Mouse (Mus musculus): ENCODE measurements around the gene 2310033P09Rik. TPM values are rescaled to one million over a fixed set of nuclear protein-coding genes. Genes with fewer than 3 reads are reported as not detected.

2310033P09Rik gene
- polyA plus RNA-seq, 1 experiment from 2014 or later = 29.2 TPM

DNA sequence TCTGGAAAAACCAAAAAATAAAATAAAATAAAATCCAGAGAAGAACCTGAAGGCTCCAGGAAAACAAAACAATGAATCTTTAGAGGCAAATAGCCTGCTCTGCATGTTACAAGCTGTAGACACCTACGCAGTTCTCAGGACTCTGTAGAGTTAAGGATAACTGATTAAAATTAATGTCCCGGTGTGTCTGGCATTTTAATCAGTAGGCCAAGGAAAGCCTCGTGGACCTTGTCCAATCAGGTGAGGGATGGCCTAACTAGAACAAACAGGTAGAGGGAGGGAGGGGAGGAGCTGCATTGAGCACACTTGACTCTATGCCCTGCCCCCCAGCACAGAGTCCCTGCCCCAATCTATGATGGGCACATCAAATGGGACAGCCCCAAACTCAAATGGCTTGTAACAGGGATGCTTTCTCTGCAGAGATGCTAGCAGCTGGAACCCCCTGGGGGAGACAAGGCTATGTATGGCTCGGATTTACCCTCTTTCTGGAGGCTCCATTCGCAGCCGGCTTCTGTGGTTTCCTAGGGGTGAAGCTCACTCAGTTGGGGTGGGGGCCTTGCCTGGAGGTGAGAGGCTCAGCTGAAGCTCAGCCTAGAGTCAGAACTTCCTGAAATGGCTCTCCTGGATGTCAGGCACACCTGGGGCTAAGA lies 33.8 kb upstream of the 2310033P09Rik start:
- no peak overlapping the region for H3K27ac ChIP-seq
- H3K27me3 ChIP-seq (replicated peaks) = peaks cover 54% of the 10 kb centered on the region
- H3K4me2 ChIP-seq = no peak overlapping the region
- peaks cover 9% of the 10 kb centered on the region for H3K4me1 ChIP-seq
- no peak for ATAC-seq (ENCODE audit: insufficient read depth, low FRiP score, low read depth)
- 53% methylated on average over 6 of the region's 6 CpGs for WGBS
- no peak overlapping the region for H3K9ac ChIP-seq
- H3K4me3 ChIP-seq (replicated peaks) = no peak overlapping the region
- no peaks in the 10 kb centered on the region for H3K36me3 ChIP-seq
- no peaks in the 10 kb centered on the region for H3K9me3 ChIP-seq

DNA sequence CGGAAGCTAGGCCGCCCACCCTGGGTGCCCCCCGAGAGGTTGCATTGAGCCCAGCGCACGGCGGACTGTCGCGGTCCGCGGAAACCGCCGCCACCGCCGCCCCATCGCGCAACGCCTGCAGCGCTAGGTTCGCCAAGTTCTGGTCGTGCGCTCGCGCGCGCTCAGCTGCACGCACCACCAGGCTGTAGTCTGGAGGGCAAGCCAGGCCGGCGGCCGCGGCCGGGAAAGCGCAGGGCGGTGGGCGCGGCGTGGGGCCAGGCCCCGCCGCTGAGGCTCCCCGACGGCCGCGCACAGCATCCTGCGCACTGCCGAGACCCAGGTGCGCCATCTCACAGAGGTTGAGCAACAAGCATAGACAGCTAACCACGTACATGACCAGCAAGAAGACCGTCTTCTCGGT lies 31.6 kb upstream of the 2310033P09Rik start:
- Histone ChIP-seq H3K27ac (no peak overlapping the region), H3K4me3 (replicated peaks) (peak overlapping the region; percentile 24), H3K4me2 (peak overlapping the region; percentile 45), H3K36me3 (no peaks in the 10 kb centered on the region), H3K9ac (no peak overlapping the region), H3K9me3 (no peaks in the 10 kb centered on the region), H3K27me3 (replicated peaks) (peaks cover 57% of the 10 kb centered on the region), H3K4me1 (peaks cover 9% of the 10 kb centered on the region)
- ATAC-seq (ENCODE audit: insufficient read depth, low FRiP score, low read depth) = peak; percentile 15; the same call in 1 of the 2 replicates
- 2% methylated on average over 46 of the region's 48 CpGs for WGBS

GRCm38 (mm10) chr11:59176921-59177320 lies 31.2 kb upstream of the 2310033P09Rik start:
- Histone ChIP-seq H3K9ac (no peak overlapping the region), H3K27ac (no peak overlapping the region), H3K9me3 (no peaks in the 10 kb centered on the region), H3K4me1 (peaks cover 9% of the 10 kb centered on the region), H3K36me3 (no peaks in the 10 kb centered on the region), H3K4me3 (replicated peaks) (peak overlapping the region; percentile 24; the same call in 1 of the 2 replicates), H3K4me2 (peak overlapping the region; percentile 45), H3K27me3 (replicated peaks) (peaks cover 57% of the 10 kb centered on the region)
- no peak for ATAC-seq (ENCODE audit: insufficient read depth, low FRiP score, low read depth)
- 9% methylated on average over 34 of the region's 34 CpGs for WGBS

DNA sequence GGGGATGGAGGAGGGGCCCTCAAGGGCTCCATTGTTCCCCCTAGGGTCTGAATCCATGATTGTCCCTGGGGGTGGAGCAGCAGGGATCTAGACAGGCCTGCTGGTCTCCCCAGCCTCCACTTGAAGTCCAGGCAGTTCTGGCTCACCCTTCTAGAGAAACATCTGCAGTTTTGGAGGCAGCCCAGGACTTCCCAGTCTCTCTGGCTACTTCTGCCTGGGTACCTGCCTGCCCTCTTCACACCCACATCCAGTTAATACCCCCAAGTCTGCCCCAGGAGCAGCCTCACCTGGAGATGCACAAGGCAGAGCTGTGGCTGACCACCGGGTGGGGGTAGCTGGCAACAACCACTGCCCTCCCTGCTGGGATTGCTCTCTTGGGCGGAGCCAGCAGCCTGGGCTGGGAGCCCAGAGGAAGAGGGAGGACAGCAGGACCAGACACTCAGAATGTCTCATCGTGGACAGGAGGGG lies 25.2 kb upstream of the 2310033P09Rik start, which contains the start of gene Gjc2:
Gjc2 (minus strand) TSS at position 350 of the 468 bp plus-strand sequence.
- H3K4me2 ChIP-seq = no peak within 1 kb of the TSS
- H3K27me3 ChIP-seq (replicated peaks) = peaks cover 17% of the 10 kb centered on the region
- H3K9me3 ChIP-seq = no peaks in the 10 kb centered on the region
- no peak within 1 kb of the TSS for H3K4me3 ChIP-seq (replicated peaks)
- H3K36me3 ChIP-seq = peaks cover 17% of the 10 kb centered on the region; the same call in 1 of the 2 replicates
- peaks cover 6% of the 10 kb centered on the region for H3K4me1 ChIP-seq
- H3K9ac ChIP-seq = no peak within 1 kb of the TSS
- WGBS = 41% methylated on average over 3 of the region's 3 CpGs
- H3K27ac ChIP-seq = peak within 1 kb of the TSS; percentile 78
- ATAC-seq (ENCODE audit: insufficient read depth, low FRiP score, low read depth) = peak; percentile 19; the same call in 1 of the 2 replicates

DNA sequence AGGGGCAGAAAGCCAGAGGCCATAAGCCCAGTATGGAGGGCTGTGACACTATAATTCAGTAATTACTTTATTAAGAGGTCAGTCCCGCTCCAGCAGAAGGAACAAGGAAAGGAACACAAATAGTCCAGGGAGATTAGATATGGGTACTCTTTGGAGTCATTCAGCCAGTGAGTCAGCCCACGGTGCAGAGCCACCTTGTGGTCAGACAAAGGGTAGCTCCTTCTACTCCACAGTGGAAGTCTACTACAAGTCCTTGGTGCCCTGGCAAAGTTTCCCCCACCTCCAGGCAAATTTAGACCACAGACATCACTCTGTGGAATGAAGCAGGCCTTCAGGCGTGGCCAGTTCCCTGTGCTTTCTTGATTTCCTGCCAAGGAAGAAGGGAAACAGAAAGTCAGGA lies 24.3 kb upstream of the 2310033P09Rik start:
- WGBS = 31% methylated on average over 3 of the region's 3 CpGs
- no peak overlapping the region for H3K9ac ChIP-seq
- ATAC-seq (ENCODE audit: insufficient read depth, low FRiP score, low read depth) = peak; percentile 66

DNA sequence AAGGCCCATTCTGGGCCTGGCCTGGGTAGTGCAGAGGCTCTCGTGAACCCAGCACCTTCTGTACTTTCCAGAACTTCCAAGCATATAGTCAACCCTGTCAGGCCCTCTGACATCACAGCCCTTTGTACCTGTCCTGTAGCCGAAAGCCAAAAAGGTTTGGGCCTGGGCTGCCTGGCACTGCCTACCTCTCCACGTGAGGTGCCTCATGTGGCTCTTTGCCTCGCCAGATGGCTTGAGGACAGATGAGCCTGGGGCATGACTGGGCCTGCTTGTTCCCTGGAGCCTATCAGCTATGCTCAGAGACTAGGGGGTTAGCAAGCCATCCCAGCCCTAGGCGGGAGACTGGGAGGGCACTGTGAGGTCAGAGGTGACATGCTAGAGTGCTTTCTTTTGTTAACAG lies 22.6 kb upstream of the 2310033P09Rik start:
- H3K4me3 ChIP-seq (replicated peaks) = no peak overlapping the region
- no peak overlapping the region for H3K27ac ChIP-seq
- no peak overlapping the region for H3K9ac ChIP-seq
- H3K4me2 ChIP-seq = no peak overlapping the region
- H3K27me3 ChIP-seq (replicated peaks) = no peaks in the 10 kb centered on the region
- H3K9me3 ChIP-seq = no peaks in the 10 kb centered on the region
- H3K4me1 ChIP-seq = peaks cover 13% of the 10 kb centered on the region
- 86% methylated on average over 5 of the region's 5 CpGs for WGBS
- H3K36me3 ChIP-seq = peaks cover 17% of the 10 kb centered on the region; the same call in 1 of the 2 replicates
- no peak for ATAC-seq (ENCODE audit: insufficient read depth, low FRiP score, low read depth)

More for the DNA sequence above, 24.3 kb upstream of the 2310033P09Rik start:
- H3K27ac ChIP-seq = peak overlapping the region; percentile 78
- H3K36me3 ChIP-seq = peaks cover 17% of the 10 kb centered on the region; the same call in 1 of the 2 replicates
- H3K4me3 ChIP-seq (replicated peaks) = no peak overlapping the region
- H3K4me2 ChIP-seq = no peak overlapping the region
- H3K9me3 ChIP-seq = no peaks in the 10 kb centered on the region
- H3K4me1 ChIP-seq = peaks cover 6% of the 10 kb centered on the region
- H3K27me3 ChIP-seq (replicated peaks) = peaks cover 8% of the 10 kb centered on the region

DNA sequence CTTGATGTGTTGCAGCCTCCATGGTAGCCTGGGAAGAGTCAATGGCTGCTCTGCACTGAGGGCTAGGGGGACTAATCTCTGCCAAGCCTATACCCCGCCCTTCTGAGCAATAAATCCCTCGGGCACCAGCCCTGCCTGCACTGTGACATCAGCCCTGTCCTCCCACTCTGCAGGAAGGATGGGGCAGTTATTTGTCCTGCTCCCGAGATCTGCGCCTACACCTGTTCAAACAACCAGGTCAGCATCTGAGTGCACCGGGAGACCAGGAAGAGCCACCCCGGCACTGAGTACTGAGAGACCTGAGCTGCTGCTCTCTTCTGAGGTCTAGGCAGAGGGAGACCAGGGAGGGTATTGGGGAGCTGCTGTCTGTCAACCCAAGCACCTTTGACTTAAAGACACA lies 20.4 kb upstream of the 2310033P09Rik start:
- Histone ChIP-seq H3K4me3 (replicated peaks) (no peak overlapping the region), H3K4me1 (peaks cover 13% of the 10 kb centered on the region), H3K27ac (no peak overlapping the region), H3K4me2 (no peak overlapping the region), H3K9me3 (no peaks in the 10 kb centered on the region), H3K36me3 (peaks cover 17% of the 10 kb centered on the region; the same call in 1 of the 2 replicates), H3K27me3 (replicated peaks) (no peaks in the 10 kb centered on the region), H3K9ac (no peak overlapping the region)
- 54% methylated on average over 6 of the region's 6 CpGs for WGBS
- no peak for ATAC-seq (ENCODE audit: insufficient read depth, low FRiP score, low read depth)

GRCm38 (mm10) chr11:59191231-59192058 lies 16.7 kb upstream of the 2310033P09Rik start:
- H3K4me1 ChIP-seq = peaks cover 7% of the 10 kb centered on the region; the same call in 1 of the 2 replicates
- no peaks in the 10 kb centered on the region for H3K36me3 ChIP-seq
- peak overlapping the region; percentile 71 for H3K4me2 ChIP-seq
- peak; percentile 96 for ATAC-seq (ENCODE audit: insufficient read depth, low FRiP score, low read depth)
- no peaks in the 10 kb centered on the region for H3K27me3 ChIP-seq (replicated peaks)
- under 1% methylated on average over 59 of the region's 59 CpGs for WGBS
- peak overlapping the region; percentile 69 for H3K9ac ChIP-seq
- H3K27ac ChIP-seq = peak overlapping the region; percentile 93
- H3K4me3 ChIP-seq (replicated peaks) = peak overlapping the region; percentile 72
- H3K9me3 ChIP-seq = no peaks in the 10 kb centered on the region

- Histone ChIP-seq H3K9ac (peak within 1 kb of the TSS; percentile 69), H3K36me3 (no peaks in the 10 kb centered on the region), H3K9me3 (no peaks in the 10 kb centered on the region), H3K27ac (peak within 1 kb of the TSS; percentile 93), H3K27me3 (replicated peaks) (no peaks in the 10 kb centered on the region), H3K4me1 (peaks cover 7% of the 10 kb centered on the region; the same call in 1 of the 2 replicates), H3K4me3 (replicated peaks) (peak within 1 kb of the TSS; percentile 72), H3K4me2 (peak within 1 kb of the TSS; percentile 71)
- no peak for ATAC-seq (ENCODE audit: insufficient read depth, low FRiP score, low read depth)
- WGBS = 5% methylated on average over 16 of the region's 16 CpGs
These were observed 16.1 kb upstream of the 2310033P09Rik start, which contains the start of gene Guk1 for GRCm38 (mm10) chr11:59192059-59192386. Guk1 (minus strand) TSS chr11:59192212.

- Histone ChIP-seq H3K4me3 (replicated peaks) (no peak overlapping the region), H3K9ac (no peak overlapping the region), H3K9me3 (no peaks in the 10 kb centered on the region), H3K36me3 (no peaks in the 10 kb centered on the region), H3K4me1 (peaks cover 8% of the 10 kb centered on the region), H3K27me3 (replicated peaks) (no peaks in the 10 kb centered on the region), H3K27ac (no peak overlapping the region), H3K4me2 (no peak overlapping the region)
- ATAC-seq (ENCODE audit: insufficient read depth, low FRiP score, low read depth) = no peak
These were observed 11.9 kb upstream of the 2310033P09Rik start for GRCm38 (mm10) chr11:59196230-59196629.

GRCm38 (mm10) chr11:59201216-59202002 lies 6.7 kb upstream of the 2310033P09Rik start:
- Histone ChIP-seq H3K27ac (peak overlapping the region; percentile 78), H3K4me3 (replicated peaks) (peak overlapping the region; percentile 96), H3K4me2 (peak overlapping the region; percentile 86), H3K27me3 (replicated peaks) (no peaks in the 10 kb centered on the region), H3K36me3 (0 out of 2 replicates have a peak, but pooled peaks cover 4% of the 10 kb centered on the region), H3K9ac (peak overlapping the region; percentile 47), H3K9me3 (no peaks in the 10 kb centered on the region), H3K4me1 (peaks cover 18% of the 10 kb centered on the region)
- WGBS = 23% methylated on average over 16 of the region's 16 CpGs
- peak; percentile 3; the same call in 1 of the 2 replicates for ATAC-seq (ENCODE audit: insufficient read depth, low FRiP score, low read depth)
